Mouse (Mus musculus): ENCODE measurements around the gene Olfr532.
"Not testable (repeated sequence)": the region's sequence is repeated elsewhere in the genome, so short reads cannot be mapped to it uniquely, and the experiment has no call there.

The Olfr532 gene

GRCm38 (mm10) chr7:140421539-140421938 is at the start of gene Olfr532:
Gene Olfr532, minus strand, starts transcription at chr7:140421639.
- no peak for DNase-seq (ENCODE audit: low read depth)

GRCm38 (mm10) chr7:140463070-140463469 is 41.6 kb upstream of the Olfr532 start, which contains the start of gene Olfr533:
Gene Olfr533, plus strand, starts transcription at chr7:140463370.
- DNase-seq (ENCODE audit: low read depth): not testable (repeated sequence)

- no peak for DNase-seq (ENCODE audit: low read depth)
Measured at GRCm38 (mm10) chr7:140443141-140443540, 21.7 kb upstream of the Olfr532 start.

DNA sequence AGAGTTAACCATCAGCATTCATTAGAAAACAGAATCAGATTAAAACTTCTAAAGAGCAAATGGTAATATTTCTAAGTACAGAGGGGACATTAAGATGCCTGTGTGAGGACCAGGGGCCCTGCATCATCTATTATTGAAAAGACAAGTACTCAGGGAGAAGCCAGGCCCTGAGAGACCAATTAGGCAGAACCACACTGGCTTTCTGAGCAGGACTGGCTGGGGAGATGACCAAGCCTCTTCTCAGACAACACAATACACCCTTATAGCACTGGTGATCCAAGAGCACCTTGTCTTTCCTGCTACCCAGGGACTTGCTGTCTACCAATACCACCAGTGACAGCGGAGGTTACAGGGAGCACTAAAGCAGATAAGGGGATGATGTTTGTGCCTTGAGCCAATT is 18.6 kb downstream of the Olfr532 start, which contains the start of gene Olfr531:
TSS of gene Olfr531 (minus strand) at position 101 of the 400 bp plus-strand sequence.
- DNase-seq (ENCODE audit: low read depth): no peak

DNA sequence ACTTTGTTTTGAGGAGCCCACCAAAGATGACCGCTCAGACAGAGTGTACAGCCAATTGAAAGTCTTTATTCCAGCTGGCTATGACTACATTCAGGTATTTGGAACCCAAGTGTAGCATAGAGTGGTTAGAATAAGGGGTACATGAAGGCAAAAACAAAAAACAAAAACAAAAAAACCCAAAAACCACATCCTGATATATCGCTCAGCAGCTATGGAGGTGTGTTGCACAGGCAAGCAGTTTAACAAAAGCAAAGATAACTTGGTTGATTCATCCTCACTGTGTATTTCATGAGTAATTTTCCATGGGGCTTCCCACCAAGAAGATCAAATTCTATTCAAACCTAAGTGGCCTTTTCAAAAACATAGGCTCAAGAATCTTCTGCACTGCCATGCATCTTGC is 44.5 kb downstream of the Olfr532 start:
- no peak for DNase-seq (ENCODE audit: low read depth)

GRCm38 (mm10) chr7:140376231-140376630 is 45.2 kb downstream of the Olfr532 start, which contains the start of gene Olfr530:
Gene Olfr530, minus strand, starts transcription at chr7:140376331.
- no peak for DNase-seq (ENCODE audit: low read depth)

DNA sequence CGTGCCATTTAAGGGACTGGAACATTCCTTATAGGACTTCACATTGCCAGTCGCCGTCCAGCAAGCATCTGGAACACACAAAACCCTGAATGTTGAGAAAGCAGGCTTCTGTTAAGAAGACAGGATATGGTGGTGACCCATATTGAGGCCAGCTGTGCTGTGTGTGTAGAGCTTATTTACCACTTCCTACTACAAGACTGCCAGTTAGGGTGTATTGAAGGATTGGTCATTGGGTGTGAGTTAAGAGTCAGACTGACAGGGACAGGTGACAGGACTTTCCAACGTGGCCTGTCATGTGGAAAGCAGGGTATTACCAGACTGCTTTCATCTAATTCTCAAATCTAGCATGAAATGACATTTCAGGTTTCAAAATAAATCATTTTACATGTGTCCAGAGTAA is 47.1 kb downstream of the Olfr532 start:
- no peak for DNase-seq (ENCODE audit: low read depth)

Measured in NIH3T3 (cell line).